Mouse (Mus musculus): ENCODE results near the gene Plekhh3. TPM values are rescaled to one million over a fixed set of nuclear protein-coding genes. Genes with fewer than 3 reads are reported as not detected.

Gene Plekhh3
- polyA plus RNA-seq, 1 experiment from 2014 or later: 15.4 TPM

DNA sequence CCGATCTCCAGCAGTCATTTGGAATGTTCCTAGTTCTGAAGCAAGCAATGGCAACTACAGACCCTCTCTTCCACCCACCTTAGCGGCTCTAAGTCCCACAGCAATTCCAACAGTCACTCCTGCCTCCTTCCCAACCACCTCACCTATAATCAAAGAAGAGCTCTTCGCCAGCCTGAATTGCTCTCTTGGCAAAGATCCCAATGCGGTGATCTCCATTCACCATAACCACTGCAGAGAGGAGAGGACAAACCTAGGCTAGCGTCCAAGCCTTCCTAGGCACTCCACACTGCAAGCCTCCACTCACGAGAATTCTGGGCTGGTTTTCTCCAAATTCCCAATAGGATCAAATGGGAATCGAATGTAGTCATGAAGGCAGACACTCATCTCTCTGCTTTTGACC lies 21.9 kb upstream of the Plekhh3 start:
- no peak overlapping the region for H3K9ac ChIP-seq
- H3K4me3 ChIP-seq: no peak overlapping the region
- H3K36me3 ChIP-seq: peaks cover 19% of the 10 kb centered on the region; the same call in 1 of the 2 replicates
- H3K9me3 ChIP-seq (replicated peaks): no peaks in the 10 kb centered on the region
- no peak overlapping the region for H3K27ac ChIP-seq
- peaks cover 25% of the 10 kb centered on the region for H3K4me1 ChIP-seq
- H3K27me3 ChIP-seq: no peaks in the 10 kb centered on the region
- no peak for ATAC-seq (ENCODE audit: low FRiP score)
- WGBS: 93% methylated on average over 7 of the region's 7 CpGs
- no peak overlapping the region for H3K4me2 ChIP-seq (replicated peaks)

DNA sequence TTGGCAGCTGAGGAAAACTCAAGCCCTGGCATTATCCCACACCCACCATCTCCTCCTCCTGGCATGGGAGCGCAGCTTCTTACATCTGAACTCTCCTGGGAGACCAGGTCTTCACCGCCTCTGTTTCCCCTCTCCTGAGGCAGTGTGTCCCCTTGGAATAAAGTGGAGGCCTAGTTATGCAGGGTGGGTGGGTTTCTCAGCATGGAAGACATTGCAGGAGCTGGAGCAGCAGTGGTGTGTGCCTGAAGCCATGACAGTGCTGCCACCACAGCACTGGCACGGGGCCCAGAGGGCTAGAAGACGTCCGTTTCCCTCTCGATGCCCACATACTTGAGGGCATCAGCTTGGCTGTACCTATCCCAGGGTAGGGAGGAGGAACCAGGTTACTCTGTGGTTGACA lies 21.5 kb upstream of the Plekhh3 start:
- Histone ChIP-seq H3K27me3 (no peaks in the 10 kb centered on the region), H3K36me3 (peaks cover 15% of the 10 kb centered on the region; the same call in 1 of the 2 replicates), H3K4me2 (replicated peaks) (no peak overlapping the region), H3K27ac (no peak overlapping the region), H3K9me3 (replicated peaks) (no peaks in the 10 kb centered on the region), H3K9ac (no peak overlapping the region), H3K4me1 (peaks cover 25% of the 10 kb centered on the region), H3K4me3 (no peak overlapping the region)
- 96% methylated on average over 6 of the region's 6 CpGs for WGBS
- no peak for ATAC-seq (ENCODE audit: low FRiP score)

DNA sequence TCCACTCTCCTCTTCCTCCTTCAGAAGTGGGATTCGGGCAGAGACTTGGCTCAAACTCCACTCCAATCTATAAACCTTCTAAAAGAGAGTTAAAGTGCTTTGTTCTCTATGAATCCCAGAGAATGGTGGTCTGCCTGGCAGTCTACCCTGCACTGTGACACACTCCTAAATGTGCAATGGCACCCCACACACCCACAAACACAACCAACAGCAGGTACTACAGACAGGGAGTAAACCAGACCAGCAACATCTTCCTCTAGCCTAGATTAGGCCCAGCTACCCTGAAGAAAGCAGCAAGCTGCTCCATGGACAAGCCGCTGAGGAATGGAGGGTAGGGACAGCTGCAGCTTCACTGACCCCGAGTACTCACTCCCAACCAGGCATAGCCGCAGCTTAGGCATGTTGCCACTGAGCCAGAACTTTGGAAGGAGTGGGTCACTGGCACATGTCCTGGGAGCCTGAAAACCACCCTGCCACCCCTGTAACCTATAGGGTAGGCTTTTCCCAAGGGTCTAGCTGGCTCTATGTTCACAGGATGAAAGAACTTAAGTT lies 20.8 kb upstream of the Plekhh3 start:
- Histone ChIP-seq H3K4me3 (no peak overlapping the region), H3K4me1 (peaks cover 25% of the 10 kb centered on the region), H3K36me3 (0 out of 2 replicates have a peak, but pooled peaks cover 11% of the 10 kb centered on the region), H3K9me3 (replicated peaks) (no peaks in the 10 kb centered on the region), H3K9ac (no peak overlapping the region), H3K27ac (no peak overlapping the region), H3K27me3 (no peaks in the 10 kb centered on the region), H3K4me2 (replicated peaks) (no peak overlapping the region)
- 87% methylated on average over 4 of the region's 4 CpGs for WGBS
- no peak for ATAC-seq (ENCODE audit: low FRiP score)

DNA sequence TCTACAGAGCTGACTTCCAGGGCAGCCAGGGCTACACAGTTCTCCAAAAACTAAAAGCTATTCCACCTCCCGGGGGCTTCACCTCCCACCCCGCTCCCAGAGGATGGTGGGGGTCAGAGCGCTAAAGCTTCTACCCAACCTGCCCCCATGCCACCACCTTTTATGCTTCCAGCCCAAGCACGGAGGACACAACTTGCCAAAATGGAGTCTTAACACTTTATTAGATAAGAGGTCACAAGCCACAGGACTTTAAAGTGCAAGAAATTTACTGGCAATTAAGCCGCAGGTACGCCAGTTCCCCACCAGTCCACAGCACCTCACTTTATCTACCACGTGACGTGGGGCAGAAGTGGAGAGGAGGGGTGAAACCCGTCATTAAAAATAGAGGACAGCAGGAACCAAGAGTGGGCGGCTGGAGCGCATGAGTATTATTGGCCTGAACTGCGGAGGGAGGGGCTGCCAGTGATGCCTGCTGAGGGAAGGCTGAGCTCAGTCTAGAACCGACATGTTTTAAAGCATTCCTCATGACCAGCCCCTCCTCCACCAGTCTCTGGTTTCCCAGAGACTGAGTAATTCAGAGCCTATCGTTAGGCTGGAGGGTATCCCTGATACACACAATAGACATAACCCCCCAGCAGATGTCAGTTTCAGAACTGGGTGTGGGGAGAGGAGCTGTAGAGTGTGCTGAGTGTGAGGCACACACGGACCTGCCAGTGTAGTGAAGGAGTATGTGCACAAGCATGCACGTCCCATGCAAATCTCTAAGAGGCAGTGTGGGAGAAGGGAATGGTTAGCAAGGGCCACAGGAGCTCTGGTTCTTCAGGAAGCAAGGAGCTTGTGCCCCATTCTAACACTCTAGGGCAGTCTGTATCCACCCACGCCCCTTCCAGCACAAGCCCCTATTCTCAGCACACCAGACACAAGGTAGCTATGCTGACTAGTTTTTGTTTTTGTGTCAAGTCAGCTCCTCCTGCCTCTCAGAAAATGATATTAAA lies 20.1 kb upstream of the Plekhh3 start:
- H3K27me3 ChIP-seq: no peaks in the 10 kb centered on the region
- H3K9ac ChIP-seq: no peak overlapping the region
- no peak overlapping the region for H3K4me2 ChIP-seq (replicated peaks)
- H3K36me3 ChIP-seq: 0 out of 2 replicates have a peak, but pooled peaks cover 11% of the 10 kb centered on the region
- ATAC-seq (ENCODE audit: low FRiP score): no peak
- peak overlapping the region; percentile 82; the same call in 1 of the 2 replicates for H3K27ac ChIP-seq
- H3K4me3 ChIP-seq: no peak overlapping the region
- peaks cover 25% of the 10 kb centered on the region for H3K4me1 ChIP-seq
- no peaks in the 10 kb centered on the region for H3K9me3 ChIP-seq (replicated peaks)
- WGBS: 48% methylated on average over 17 of the region's 17 CpGs

DNA sequence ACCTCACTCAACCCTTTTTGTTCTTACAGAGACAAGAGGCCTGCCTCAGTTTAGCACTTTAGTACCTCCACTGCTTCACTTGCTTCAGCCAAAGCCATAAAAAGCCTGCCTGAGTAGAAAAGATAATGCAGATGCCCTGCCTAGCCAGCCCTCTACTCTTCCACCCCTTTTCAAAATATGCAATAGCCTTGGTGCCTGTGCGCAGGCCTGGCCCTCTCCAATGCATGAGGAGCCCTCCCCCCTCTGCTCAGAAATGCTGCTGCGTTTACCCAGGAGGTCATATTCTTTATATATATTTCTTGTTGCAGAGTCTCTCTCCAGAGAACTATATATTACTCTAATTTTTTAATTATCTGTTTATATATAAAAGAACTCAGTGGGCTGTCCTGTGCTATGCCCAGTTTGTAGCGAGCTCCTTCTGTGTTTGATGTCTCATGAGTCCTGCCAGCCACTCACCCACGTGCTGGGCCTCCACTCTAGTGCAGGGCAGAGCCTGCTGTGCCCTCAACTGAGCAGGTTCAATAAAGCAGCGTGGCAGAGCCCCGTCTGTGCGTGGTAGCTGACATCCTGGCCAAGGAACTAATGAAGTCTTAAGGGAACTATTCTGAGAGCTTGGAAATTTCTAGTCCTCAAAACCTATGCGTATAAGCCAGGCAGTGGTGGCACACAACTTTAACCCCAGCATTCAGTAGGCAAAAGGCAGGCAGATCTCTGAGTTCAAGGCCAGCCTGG lies 19.2 kb upstream of the Plekhh3 start:
- Histone ChIP-seq H3K4me2 (replicated peaks) (no peak overlapping the region), H3K4me3 (no peak overlapping the region), H3K9ac (peak overlapping the region; percentile 32), H3K36me3 (0 out of 2 replicates have a peak, but pooled peaks cover 11% of the 10 kb centered on the region), H3K27me3 (no peaks in the 10 kb centered on the region), H3K4me1 (peaks cover 25% of the 10 kb centered on the region), H3K9me3 (replicated peaks) (no peaks in the 10 kb centered on the region), H3K27ac (peak overlapping the region; percentile 82)
- 30% methylated on average over 8 of the region's 8 CpGs for WGBS
- peak; percentile 20; the same call in 1 of the 2 replicates for ATAC-seq (ENCODE audit: low FRiP score)

DNA sequence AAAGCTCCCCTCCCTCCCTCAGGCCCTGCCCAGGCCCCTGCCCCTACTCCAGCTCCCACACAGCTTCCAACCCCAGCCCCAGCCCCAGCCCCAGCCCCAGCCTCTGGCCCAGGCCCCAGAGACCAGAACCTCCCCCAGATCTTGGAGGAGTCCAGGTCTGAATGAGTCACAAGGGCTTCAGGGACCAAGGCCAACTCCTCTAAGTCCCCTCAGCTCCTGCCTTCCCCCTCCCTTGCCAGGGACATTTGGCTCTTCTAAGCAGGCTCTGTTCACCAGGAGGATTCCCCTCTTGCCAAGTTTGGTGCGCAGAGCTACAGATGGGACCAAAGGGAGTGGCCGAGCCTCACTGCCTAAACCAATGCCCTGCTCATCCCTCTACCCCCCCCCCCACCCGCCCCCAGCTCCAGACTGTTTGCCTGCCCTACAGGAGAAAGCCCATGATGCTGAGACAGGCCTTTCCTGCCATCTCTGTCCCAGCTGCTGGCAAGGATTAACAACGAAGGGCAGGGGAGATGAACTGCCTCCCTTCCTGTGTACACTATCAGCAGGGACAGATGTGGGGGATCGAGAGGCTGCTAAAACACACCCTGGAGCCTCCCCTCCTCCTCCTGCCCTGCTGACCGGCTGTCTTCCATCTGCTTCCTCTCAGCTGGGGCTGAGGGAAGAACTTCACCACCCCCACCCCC lies 18.5 kb upstream of the Plekhh3 start:
- H3K27ac ChIP-seq: peak overlapping the region; percentile 82
- peaks cover 25% of the 10 kb centered on the region for H3K4me1 ChIP-seq
- peak overlapping the region; percentile 32 for H3K9ac ChIP-seq
- no peak overlapping the region for H3K4me3 ChIP-seq
- H3K9me3 ChIP-seq (replicated peaks): no peaks in the 10 kb centered on the region
- H3K4me2 ChIP-seq (replicated peaks): no peak overlapping the region
- 0 out of 2 replicates have a peak, but pooled peaks cover 9% of the 10 kb centered on the region for H3K36me3 ChIP-seq
- ATAC-seq (ENCODE audit: low FRiP score): peak; percentile 69
- WGBS: 13% methylated on average over 6 of the region's 6 CpGs
- no peaks in the 10 kb centered on the region for H3K27me3 ChIP-seq

DNA sequence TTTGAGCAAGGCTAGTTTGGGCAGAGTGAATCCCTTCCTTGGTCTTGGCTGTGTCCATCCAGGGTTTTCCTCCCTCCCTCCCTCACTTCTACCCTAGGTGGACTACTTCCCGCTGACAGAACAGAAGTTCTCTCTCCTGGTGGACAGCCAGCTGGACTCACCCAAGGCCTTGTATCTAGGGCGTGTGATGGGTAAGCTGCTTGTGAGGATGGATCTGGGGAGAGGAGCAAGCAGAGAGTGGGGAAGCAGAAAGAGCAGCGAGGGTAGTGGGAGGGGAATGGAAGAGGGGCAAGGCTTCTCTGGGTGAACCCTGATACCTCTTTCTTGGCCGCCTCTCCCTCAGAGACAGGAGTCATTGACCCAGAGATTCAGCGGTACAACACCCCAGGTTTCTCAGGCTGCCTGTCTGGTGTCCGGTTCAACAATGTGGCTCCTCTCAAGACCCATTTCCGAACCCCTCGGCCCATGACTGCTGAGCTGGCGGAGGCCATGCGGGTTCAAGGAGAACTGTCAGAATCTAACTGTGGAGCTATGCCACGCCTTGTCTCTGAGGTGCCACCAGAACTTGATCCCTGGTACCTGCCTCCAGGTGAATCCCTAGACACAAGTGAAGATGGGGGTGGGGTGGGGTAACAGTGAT lies 17.1 kb upstream of the Plekhh3 start:
- Histone ChIP-seq H3K4me2 (replicated peaks) (no peak overlapping the region), H3K27ac (no peak overlapping the region), H3K36me3 (0 out of 2 replicates have a peak, but pooled peaks cover 6% of the 10 kb centered on the region), H3K9me3 (replicated peaks) (no peaks in the 10 kb centered on the region), H3K27me3 (no peaks in the 10 kb centered on the region), H3K9ac (no peak overlapping the region), H3K4me3 (no peak overlapping the region), H3K4me1 (peaks cover 25% of the 10 kb centered on the region)
- ATAC-seq (ENCODE audit: low FRiP score): no peak
- 85% methylated on average over 11 of the region's 11 CpGs for WGBS

DNA sequence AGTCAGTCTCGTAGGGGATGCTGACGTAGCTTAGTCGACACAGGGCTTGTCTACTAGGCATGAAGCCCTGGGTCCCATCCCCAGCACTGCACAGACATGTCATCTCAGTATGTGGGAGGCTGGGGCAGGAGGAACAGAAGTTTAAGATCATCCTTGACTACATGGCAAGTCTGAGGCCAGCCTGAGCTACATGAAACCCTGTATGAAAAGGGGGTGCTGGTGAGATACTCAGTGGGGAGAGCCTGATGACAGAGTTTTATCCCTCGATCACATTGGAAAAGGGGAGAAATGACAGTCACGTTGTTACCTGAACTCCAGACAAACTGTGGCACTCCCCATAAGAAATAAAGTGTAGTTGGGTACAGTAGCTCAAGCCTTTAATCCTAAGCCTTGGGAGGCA lies 16.4 kb upstream of the Plekhh3 start:
- H3K9ac ChIP-seq: no peak overlapping the region
- no peak overlapping the region for H3K27ac ChIP-seq
- 97% methylated on average over 5 of the region's 5 CpGs for WGBS
- no peaks in the 10 kb centered on the region; the same call in 1 of the 2 replicates for H3K27me3 ChIP-seq
- H3K4me3 ChIP-seq: no peak overlapping the region
- H3K4me1 ChIP-seq: peaks cover 25% of the 10 kb centered on the region
- H3K4me2 ChIP-seq (replicated peaks): no peak overlapping the region
- ATAC-seq (ENCODE audit: low FRiP score): no peak
- H3K9me3 ChIP-seq (replicated peaks): no peaks in the 10 kb centered on the region
- 0 out of 2 replicates have a peak, but pooled peaks cover 3% of the 10 kb centered on the region for H3K36me3 ChIP-seq

DNA sequence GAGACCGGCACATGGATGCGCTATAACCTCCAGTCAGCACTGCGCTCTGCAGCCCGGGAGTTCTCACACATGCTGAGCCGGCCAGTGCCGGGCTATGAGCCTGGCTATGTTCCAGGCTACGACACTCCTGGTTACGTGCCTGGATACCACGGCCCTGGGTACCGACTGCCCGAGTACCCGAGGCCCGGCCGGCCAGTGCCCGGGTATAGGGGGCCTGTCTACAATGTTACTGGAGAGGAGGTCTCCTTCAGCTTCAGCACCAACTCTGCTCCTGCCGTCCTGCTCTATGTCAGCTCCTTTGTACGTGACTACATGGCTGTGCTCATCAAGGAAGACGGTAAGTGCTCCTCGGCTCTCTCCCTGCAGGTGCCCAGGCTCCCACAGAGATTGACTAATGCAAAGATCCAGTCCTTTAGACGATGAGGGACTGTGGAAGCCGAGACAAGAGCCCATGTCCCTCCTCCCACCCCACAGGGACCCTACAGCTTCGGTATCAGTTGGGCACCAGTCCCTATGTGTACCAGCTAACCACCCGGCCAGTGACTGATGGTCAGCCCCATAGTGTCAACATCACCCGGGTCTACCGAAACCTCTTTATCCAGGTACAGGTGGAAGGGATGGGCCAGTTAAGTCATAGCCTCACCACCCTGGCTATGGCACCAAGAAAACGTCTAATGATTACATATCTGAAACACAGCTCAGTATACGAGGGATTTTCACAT lies 15.5 kb upstream of the Plekhh3 start:
- Histone ChIP-seq H3K4me2 (replicated peaks) (no peak overlapping the region), H3K36me3 (no peaks in the 10 kb centered on the region), H3K9me3 (replicated peaks) (no peaks in the 10 kb centered on the region), H3K27ac (no peak overlapping the region), H3K27me3 (no peaks in the 10 kb centered on the region; the same call in 1 of the 2 replicates), H3K4me1 (peaks cover 25% of the 10 kb centered on the region), H3K9ac (no peak overlapping the region), H3K4me3 (no peak overlapping the region)
- WGBS: 86% methylated on average over 27 of the region's 27 CpGs
- no peak for ATAC-seq (ENCODE audit: low FRiP score)

DNA sequence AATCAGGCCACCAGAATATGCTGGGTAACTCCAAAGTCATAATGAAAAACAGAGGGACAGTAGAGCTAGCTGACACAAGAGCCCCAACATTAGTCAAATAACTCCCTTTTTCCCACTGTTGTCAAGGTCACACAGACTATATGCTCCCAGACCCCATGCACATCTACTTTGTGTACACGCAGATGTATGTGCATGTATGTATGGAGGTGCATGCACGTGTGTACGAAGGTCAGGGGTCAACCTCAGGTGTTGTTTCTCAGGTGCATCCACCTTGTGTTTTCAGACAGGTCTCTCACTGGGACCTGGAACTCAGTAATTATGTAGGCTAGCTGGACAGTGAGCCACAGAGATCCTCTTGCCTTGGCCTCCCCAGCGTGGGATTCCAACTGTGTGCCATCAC lies 14.3 kb upstream of the Plekhh3 start:
- Histone ChIP-seq H3K4me1 (peaks cover 19% of the 10 kb centered on the region), H3K36me3 (no peaks in the 10 kb centered on the region), H3K27ac (no peak overlapping the region), H3K4me3 (no peak overlapping the region), H3K9ac (no peak overlapping the region), H3K4me2 (replicated peaks) (no peak overlapping the region), H3K9me3 (replicated peaks) (no peaks in the 10 kb centered on the region), H3K27me3 (peaks cover 2% of the 10 kb centered on the region)
- ATAC-seq (ENCODE audit: low FRiP score): no peak
- WGBS: 88% methylated on average over 4 of the region's 4 CpGs

DNA sequence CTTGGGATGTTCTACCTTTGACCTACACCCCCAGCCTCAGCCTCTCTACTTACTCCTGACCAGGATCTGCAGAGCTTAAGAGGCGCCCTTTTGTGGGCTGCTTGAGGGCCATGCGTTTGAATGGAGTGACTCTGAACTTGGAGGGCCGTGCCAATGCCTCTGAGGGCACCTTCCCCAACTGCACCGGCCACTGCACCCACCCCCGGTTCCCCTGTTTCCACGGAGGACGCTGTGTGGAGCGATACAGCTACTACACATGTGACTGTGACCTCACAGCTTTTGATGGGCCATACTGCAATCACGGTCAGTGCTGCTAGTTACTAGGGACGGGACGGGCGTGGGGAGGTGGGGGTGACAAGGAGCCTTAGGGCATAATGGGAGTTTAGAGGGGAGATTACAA lies 13.8 kb upstream of the Plekhh3 start:
- H3K4me3 ChIP-seq: no peak overlapping the region
- peaks cover 4% of the 10 kb centered on the region for H3K27me3 ChIP-seq
- no peak for ATAC-seq (ENCODE audit: low FRiP score)
- WGBS: 89% methylated on average over 12 of the region's 12 CpGs
- H3K36me3 ChIP-seq: no peaks in the 10 kb centered on the region
- peaks cover 14% of the 10 kb centered on the region for H3K4me1 ChIP-seq
- no peak overlapping the region for H3K9ac ChIP-seq
- H3K9me3 ChIP-seq (replicated peaks): no peaks in the 10 kb centered on the region
- H3K4me2 ChIP-seq (replicated peaks): no peak overlapping the region
- no peak overlapping the region for H3K27ac ChIP-seq

Data from hindbrain, embryonic 12.5 days (tissue).